In the genomic region with DNA sequence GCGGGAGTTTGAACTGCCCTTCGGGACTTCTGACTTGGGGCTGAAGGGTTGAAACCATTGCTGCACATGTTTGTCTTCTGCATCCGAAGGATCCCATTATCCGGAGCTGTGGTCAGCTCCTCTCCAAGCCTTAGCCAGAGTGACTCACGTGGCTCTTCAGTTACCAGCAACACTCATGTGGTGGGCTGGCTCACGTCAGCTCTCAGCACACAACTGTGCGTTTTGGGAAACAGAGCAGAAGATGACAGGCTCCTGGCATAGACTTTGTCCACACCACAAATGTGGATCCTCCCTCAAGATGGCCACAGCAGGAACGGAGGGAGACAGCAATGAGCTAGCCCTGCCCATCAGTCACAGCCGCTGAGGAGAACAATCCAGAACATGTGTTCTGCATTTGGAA, we compare ENCODE assay signal across 30 mouse cellular contexts.
A peak's percentile ranks its signal among the peaks of the same experiment; 100 is the strongest.
DNase-seq lines count a peak whose midpoint lies in the region; ATAC-seq and TF ChIP-seq lines count a peak whose summit lies in the region.
"Had no signal": no experiment of that assay in that cellular context is flagged by ENCODE, and none has a peak within 500 bp of the region (broad histone marks: within the 10 kb centered on the region; RNA-seq: fewer than 3 reads in every experiment).

No protein-coding gene starts in this region.

- TF ChIP-seq EP300 in lung, postnatal 0 days (IDR thresholded peaks at IDR 0.05): no peak

- H3K4me1 ChIP-seq in lung, postnatal 0 days (ENCODE audit: insufficient read depth, low read depth, low read length): no peaks in the 10 kb centered on the region

- CTCF ChIA-PET in Patski (lab: Charles Lee): no interaction called here

- TF ChIP-seq CTCF in lung, postnatal 0 days (IDR thresholded peaks at IDR 0.05): no peak
- no peak for TF ChIP-seq CTCF in Patski (IDR thresholded peaks at IDR 0.05)

- POLR2A ChIA-PET in Patski (lab: Charles Lee): no interaction called here

- no peak overlapping the region for H3K4me3 ChIP-seq in lung, postnatal 0 days (ENCODE audit: low read depth, low read length)
- H3K4me3 ChIP-seq: gastrocnemius, adult 2 months; heart, adult 2 months; heart, embryonic 13.5 days; midbrain, embryonic 15.5 days; neural tube, embryonic 12.5 days had no signal

- no peaks in the 10 kb centered on the region for H3K9me3 ChIP-seq in lung, postnatal 0 days (ENCODE audit: low read length)
- H3K9me3 ChIP-seq: heart, embryonic 13.5 days; midbrain, embryonic 15.5 days; neural tube, embryonic 12.5 days had no signal

- peak; percentile 75 for ATAC-seq in lung, postnatal 0 days
- ATAC-seq in Patski: peak; percentile 67
- ATAC-seq: forebrain, embryonic 14.5 days; intestine, embryonic 16.5 days; midbrain, embryonic 15.5 days had no signal

- peak; percentile 93 for DNase-seq in heart, adult 11 months
- no peak for DNase-seq in heart, adult 8-10 months (ENCODE audit: low spot score)
- peak; percentile 29 for DNase-seq in lung, postnatal 0 days (ENCODE audit: low spot score)
- no peak for DNase-seq in lung, postnatal 4 days
- no peak for DNase-seq in Patski (ENCODE audit: low read depth, low spot score)
- peak; percentile 48 for DNase-seq in skeletal muscle tissue, adult 2 months (ENCODE audit: low read depth, low spot score)
- DNase-seq in adrenal gland, postnatal 14 days: no peak
- DNase-seq: B cell, adult 2 months; cerebellum, adult 8-10 months; cerebellum, postnatal 25 days; gastrocnemius, adult 2 months; gastrocnemius, postnatal 36 days; heart, adult 2 months; heart, postnatal 10 days; kidney, adult 8-10 months; kidney, postnatal 10 days; layer of hippocampus, adult 9-11 months; liver; lung, adult 2 months; right cerebral cortex, adult 18-20 months; thymus, adult 18-20 months; thymus, postnatal 36 days had no signal

- no peaks in the 10 kb centered on the region for H3K36me3 ChIP-seq in lung, postnatal 0 days (ENCODE audit: insufficient read depth, low read length)
- H3K36me3 ChIP-seq: heart, embryonic 13.5 days; midbrain, embryonic 15.5 days; neural tube, embryonic 12.5 days had no signal

- WGBS in lung, postnatal 0 days: 62% methylated on average over 9 of the region's 9 CpGs

- no peak overlapping the region for H3K9ac ChIP-seq in lung, postnatal 0 days (replicated peaks; ENCODE audit: low read depth)
- H3K9ac ChIP-seq: heart, embryonic 13.5 days; liver, embryonic 14.5 days; midbrain, embryonic 15.5 days; neural tube, embryonic 12.5 days had no signal

- H3K4me2 ChIP-seq in lung, postnatal 0 days (replicated peaks; ENCODE audit: low read depth, low read length): no peak overlapping the region
- H3K4me2 ChIP-seq: heart, embryonic 13.5 days; midbrain, embryonic 15.5 days; neural tube, embryonic 12.5 days had no signal

- H3K27me3 ChIP-seq in lung, postnatal 0 days (replicated peaks; ENCODE audit: insufficient read depth, low read length): no peaks in the 10 kb centered on the region
- H3K27me3 ChIP-seq in Patski: no peaks in the 10 kb centered on the region
- H3K27me3 ChIP-seq: CH12.LX; neural tube, embryonic 12.5 days had no signal

- in situ Hi-C loops in Patski (cut with MboI; ENCODE audit: low pct_unique_long_range_greater_than_20kb): no loop called here

- H3K27ac ChIP-seq in lung, postnatal 0 days (ENCODE audit: low read length): no peak overlapping the region
- H3K27ac ChIP-seq: heart, adult 2 months; heart, embryonic 13.5 days; liver, embryonic 14.5 days; midbrain, embryonic 15.5 days; neural tube, embryonic 12.5 days; stomach, postnatal 0 days had no signal

Comparison
In these comparisons a context has a peak if more than half of its experiments do, and no peak if none do; other contexts are left out.
1. DNase-seq: peak in heart, adult 11 months (single experiment), lung, postnatal 0 days (single experiment) and skeletal muscle tissue, adult 2 months (single experiment); none in heart, adult 8-10 months (single experiment), lung, postnatal 4 days (0 of 2), Patski (single experiment) and adrenal gland, postnatal 14 days (single experiment).